Mouse (Mus musculus): ENCODE data around the gene Cct7. TPM values are rescaled to one million over a fixed set of nuclear protein-coding genes. Genes with fewer than 3 reads are reported as not detected.

The Cct7 gene
- polyA plus RNA-seq, 1 experiment, result 244 TPM

- no peaks in the 10 kb centered on the region for H3K4me1 ChIP-seq (ENCODE audit: control insufficient read depth, insufficient read depth, low read length)
- no peak overlapping the region for H3K4me3 ChIP-seq (ENCODE audit: insufficient read depth, low read length)
- TF ChIP-seq CTCF (IDR thresholded peaks at IDR 0.05; ENCODE audit: borderline replicate concordance, insufficient read depth, low read length), result no peak
- no peak for TF ChIP-seq POLR2A (IDR thresholded peaks at IDR 0.05; ENCODE audit: low read depth, low read length)
- no peak overlapping the region for H3K27ac ChIP-seq (ENCODE audit: insufficient read depth, low read length)
Measured at GRCm38 (mm10) chr6:85496976-85497375, 45.7 kb downstream of the Cct7 start.

DNA sequence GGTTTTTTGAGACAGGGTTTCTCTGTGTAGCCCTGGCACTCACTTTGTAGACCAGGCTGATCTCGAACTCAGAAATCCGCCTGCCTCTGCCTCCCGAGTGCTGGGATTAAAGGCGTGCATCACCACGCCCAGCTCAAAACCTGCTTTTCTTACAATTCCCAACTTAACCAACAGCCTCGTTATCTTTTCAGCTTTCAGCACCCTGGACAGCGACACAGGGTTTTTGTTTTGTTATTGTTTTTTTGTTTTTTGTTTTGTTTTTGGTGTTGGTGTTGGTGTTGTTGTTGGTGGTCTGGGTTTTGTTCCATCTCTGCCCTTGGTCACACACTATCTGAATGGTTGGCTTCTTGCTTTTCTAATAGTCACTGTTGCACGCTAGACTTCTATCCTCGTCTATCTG, 46.8 kb downstream of the Cct7 start:
- no peak for TF ChIP-seq POLR2A (IDR thresholded peaks at IDR 0.05; ENCODE audit: low read depth, low read length)
- no peak for TF ChIP-seq CTCF (IDR thresholded peaks at IDR 0.05; ENCODE audit: borderline replicate concordance, insufficient read depth, low read length)
- no peak overlapping the region for H3K27ac ChIP-seq (ENCODE audit: insufficient read depth, low read length)
- no peak overlapping the region for H3K4me3 ChIP-seq (ENCODE audit: insufficient read depth, low read length)
- H3K4me1 ChIP-seq (ENCODE audit: control insufficient read depth, insufficient read depth, low read length), result no peaks in the 10 kb centered on the region

GRCm38 (mm10) chr6:85500416-85500815, 49.1 kb downstream of the Cct7 start:
- no peak overlapping the region for H3K4me3 ChIP-seq (ENCODE audit: insufficient read depth, low read length)
- TF ChIP-seq POLR2A (IDR thresholded peaks at IDR 0.05; ENCODE audit: low read depth, low read length), result no peak
- no peak for TF ChIP-seq CTCF (IDR thresholded peaks at IDR 0.05; ENCODE audit: borderline replicate concordance, insufficient read depth, low read length)

GRCm38 (mm10) chr6:85501571-85502102, 50.3 kb downstream of the Cct7 start:
- Histone ChIP-seq H3K27ac (ENCODE audit: insufficient read depth, low read length) (no peak overlapping the region), H3K4me3 (ENCODE audit: insufficient read depth, low read length) (no peak overlapping the region), H3K4me1 (ENCODE audit: control insufficient read depth, insufficient read depth, low read length) (no peaks in the 10 kb centered on the region)
- TF ChIP-seq POLR2A (IDR thresholded peaks at IDR 0.05; ENCODE audit: low read depth, low read length), result no peak
- no peak for TF ChIP-seq CTCF (IDR thresholded peaks at IDR 0.05; ENCODE audit: borderline replicate concordance, insufficient read depth, low read length)

More at GRCm38 (mm10) chr6:85500416-85500815, 49.1 kb downstream of the Cct7 start:
- Histone ChIP-seq H3K27ac (ENCODE audit: insufficient read depth, low read length) (no peak overlapping the region), H3K4me1 (ENCODE audit: control insufficient read depth, insufficient read depth, low read length) (no peaks in the 10 kb centered on the region)

DNA sequence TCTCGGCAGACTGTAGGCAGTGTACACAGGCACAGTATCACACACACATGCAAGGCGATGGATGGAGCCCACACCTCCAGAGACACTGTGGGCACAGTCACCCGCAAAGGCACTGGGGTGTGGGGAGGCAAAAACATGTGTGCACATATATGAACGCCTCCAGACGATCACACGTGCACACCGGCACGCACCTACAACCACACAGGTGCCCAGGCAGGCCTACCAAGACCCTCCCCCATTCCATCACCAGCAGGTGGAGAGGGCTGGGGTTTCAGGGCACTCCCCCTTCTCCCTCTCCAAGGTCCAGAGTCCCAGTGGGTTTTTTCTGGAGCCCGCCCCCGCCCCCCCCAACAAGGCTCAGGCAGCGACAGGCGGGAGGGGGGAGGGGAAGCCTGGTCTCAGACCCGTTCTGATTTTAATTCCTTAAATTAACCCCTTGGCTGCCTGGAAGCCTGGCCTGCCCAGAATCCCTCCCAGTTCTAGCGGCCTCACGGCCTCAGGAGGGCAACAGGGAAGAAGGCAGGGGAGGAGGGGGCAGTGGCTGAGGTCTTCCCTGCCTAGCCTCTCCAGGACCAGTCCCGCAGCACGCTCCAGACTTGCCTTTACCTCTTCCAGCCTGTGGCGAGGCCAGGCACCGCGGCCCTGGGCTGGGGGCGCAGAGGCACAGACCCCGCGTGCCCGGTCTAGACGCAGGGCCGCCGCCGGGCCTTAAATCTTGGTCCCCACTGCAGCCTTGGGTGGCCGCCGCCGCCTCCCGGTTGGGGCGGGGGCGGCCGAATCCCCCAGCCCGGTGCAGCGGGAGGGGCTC, 51.0 kb downstream of the Cct7 start:
- no peak for TF ChIP-seq POLR2A (IDR thresholded peaks at IDR 0.05; ENCODE audit: low read depth, low read length)
- TF ChIP-seq CTCF (IDR thresholded peaks at IDR 0.05; ENCODE audit: borderline replicate concordance, insufficient read depth, low read length), result no peak
- no peak overlapping the region for H3K27ac ChIP-seq (ENCODE audit: insufficient read depth, low read length)
- H3K4me3 ChIP-seq (ENCODE audit: insufficient read depth, low read length), result peak overlapping the region; percentile 50
- no peaks in the 10 kb centered on the region for H3K4me1 ChIP-seq (ENCODE audit: control insufficient read depth, insufficient read depth, low read length)

- Histone ChIP-seq H3K4me1 (ENCODE audit: control insufficient read depth, insufficient read depth, low read length) (no peaks in the 10 kb centered on the region), H3K27ac (ENCODE audit: insufficient read depth, low read length) (no peak within 1 kb of the TSS), H3K4me3 (ENCODE audit: insufficient read depth, low read length) (peak within 1 kb of the TSS; percentile 50)
- TF ChIP-seq POLR2A (IDR thresholded peaks at IDR 0.05; ENCODE audit: low read depth, low read length) (no peak), CTCF (IDR thresholded peaks at IDR 0.05; ENCODE audit: borderline replicate concordance, insufficient read depth, low read length) (no peak)
Measured at GRCm38 (mm10) chr6:85502911-85503250, 51.6 kb downstream of the Cct7 start, which contains the start of gene Fbxo41. Gene Fbxo41, minus strand, starts transcription at chr6:85502994.

- no peaks in the 10 kb centered on the region for H3K4me1 ChIP-seq (ENCODE audit: control insufficient read depth, insufficient read depth, low read length)
- no peak for TF ChIP-seq POLR2A (IDR thresholded peaks at IDR 0.05; ENCODE audit: low read depth, low read length)
- no peak for TF ChIP-seq CTCF (IDR thresholded peaks at IDR 0.05; ENCODE audit: borderline replicate concordance, insufficient read depth, low read length)
- H3K4me3 ChIP-seq (ENCODE audit: insufficient read depth, low read length), result no peak overlapping the region
- H3K27ac ChIP-seq (ENCODE audit: insufficient read depth, low read length), result no peak overlapping the region
Measured at GRCm38 (mm10) chr6:85504908-85505307, 53.6 kb downstream of the Cct7 start.

- Histone ChIP-seq H3K27ac (ENCODE audit: insufficient read depth, low read length) (no peak overlapping the region), H3K4me3 (ENCODE audit: insufficient read depth, low read length) (no peak overlapping the region), H3K4me1 (ENCODE audit: control insufficient read depth, insufficient read depth, low read length) (no peaks in the 10 kb centered on the region)
- TF ChIP-seq CTCF (IDR thresholded peaks at IDR 0.05; ENCODE audit: borderline replicate concordance, insufficient read depth, low read length), result no peak
- TF ChIP-seq POLR2A (IDR thresholded peaks at IDR 0.05; ENCODE audit: low read depth, low read length), result no peak
Measured at GRCm38 (mm10) chr6:85508602-85509001, 57.3 kb downstream of the Cct7 start.

DNA sequence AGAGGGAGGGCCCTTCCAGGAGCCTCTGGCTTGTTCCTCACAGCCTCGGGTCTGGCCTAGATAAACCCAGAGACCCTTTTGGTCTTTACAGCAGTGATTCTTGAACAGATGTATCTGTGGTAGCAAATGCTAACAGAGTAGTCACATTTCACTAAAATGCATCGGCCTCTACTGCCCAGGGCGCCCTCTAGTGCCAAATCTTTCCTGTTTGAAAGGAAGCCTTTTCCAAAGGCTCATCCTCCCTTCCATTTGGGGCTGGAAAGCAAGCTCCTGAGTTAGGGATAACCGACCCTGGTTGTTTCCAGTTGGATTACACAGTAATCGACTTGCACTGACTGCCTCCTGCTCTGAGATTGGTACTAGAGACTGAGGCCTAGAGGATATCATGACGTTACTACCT, 59.2 kb downstream of the Cct7 start:
- Histone ChIP-seq H3K27ac (ENCODE audit: insufficient read depth, low read length) (no peak overlapping the region), H3K4me1 (ENCODE audit: control insufficient read depth, insufficient read depth, low read length) (no peaks in the 10 kb centered on the region), H3K4me3 (ENCODE audit: insufficient read depth, low read length) (no peak overlapping the region)
- no peak for TF ChIP-seq POLR2A (IDR thresholded peaks at IDR 0.05; ENCODE audit: low read depth, low read length)
- TF ChIP-seq CTCF (IDR thresholded peaks at IDR 0.05; ENCODE audit: borderline replicate concordance, insufficient read depth, low read length), result peak; percentile 40; the same call in 1 of the 2 replicates
